Mouse (Mus musculus): ENCODE results near the gene Adamts10.

The Adamts10 gene

DNA sequence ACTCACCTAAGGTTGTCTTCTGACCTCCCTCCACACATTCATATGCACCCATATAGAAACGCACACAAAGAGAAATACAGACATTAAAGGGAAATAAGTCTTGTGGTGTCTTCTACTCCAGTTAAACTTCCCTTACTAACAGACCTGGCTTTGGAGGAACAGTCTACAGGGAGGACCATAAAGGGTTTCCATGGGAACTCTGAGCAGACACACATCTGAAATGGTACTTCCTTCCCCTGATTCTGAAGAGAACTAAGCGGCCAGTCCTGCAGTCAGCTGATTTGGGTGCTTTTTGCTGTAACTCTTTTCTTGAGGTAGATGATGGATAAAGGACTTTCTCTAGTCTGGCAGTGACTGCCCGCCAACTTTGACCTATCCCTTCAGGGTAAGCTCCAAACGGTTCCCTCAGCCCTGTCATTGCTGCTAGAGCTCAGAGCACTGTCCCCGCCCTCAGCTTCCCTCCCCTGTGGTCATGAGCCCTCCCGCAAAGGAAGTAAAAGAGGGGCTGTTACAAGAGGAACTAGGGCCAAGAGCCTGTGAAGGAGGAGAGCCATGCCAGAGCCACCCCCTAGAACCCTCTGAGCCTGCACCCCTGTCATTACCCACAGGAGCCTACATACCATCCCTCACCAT lies 31.3 kb downstream of the Adamts10 start, which contains the start of gene Myo1f:
Gene Myo1f, plus strand, starts transcription at position 485 of the 633 bp plus-strand sequence.
- DNase-seq = no peak

DNA sequence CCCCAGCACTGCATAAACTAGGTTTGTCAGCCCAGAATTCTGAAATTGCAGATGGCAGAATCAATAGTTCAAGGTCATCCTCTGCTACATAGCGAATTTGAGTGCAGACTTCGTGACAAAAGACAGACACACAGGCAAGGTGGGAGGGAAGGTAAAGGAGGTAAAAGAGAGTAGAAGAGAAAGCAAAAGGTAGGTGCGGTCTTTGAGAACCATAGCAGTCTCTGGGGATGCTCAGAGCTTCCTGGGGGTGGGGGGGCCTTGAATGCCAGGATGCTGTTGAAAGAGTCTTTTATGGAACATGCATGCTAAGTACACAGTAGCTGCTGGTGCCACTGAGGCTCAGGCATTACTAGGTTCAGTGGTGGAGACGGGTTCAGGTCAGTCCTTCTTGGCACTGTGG lies 33.9 kb downstream of the Adamts10 start:
- DNase-seq = no peak

DNA sequence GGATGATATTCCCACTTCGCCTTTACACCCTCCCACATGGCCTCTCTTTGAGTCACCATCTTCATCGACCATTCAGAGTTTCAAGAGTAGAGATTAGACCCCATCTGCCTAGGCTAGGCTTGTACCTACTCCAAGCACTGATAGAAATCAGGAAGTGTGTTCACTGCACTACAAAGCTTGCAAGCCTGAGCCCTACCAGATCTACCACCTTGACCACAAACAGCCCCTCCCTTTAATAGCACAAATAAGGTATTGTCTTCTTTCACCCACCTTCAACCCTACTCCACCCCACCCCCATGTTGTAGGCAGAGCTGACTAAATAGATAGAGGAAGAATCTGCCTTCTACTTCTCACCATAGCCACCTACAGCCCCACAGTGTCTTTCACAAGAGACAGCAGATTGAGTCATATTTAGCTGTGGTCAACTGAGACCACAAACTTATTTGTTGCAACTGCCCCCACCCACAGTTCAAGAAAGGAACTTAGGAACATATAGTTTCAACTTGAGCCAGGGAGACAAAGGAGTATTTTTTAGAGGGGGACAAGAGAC lies 39.6 kb downstream of the Adamts10 start:
- no peak for DNase-seq

DNA sequence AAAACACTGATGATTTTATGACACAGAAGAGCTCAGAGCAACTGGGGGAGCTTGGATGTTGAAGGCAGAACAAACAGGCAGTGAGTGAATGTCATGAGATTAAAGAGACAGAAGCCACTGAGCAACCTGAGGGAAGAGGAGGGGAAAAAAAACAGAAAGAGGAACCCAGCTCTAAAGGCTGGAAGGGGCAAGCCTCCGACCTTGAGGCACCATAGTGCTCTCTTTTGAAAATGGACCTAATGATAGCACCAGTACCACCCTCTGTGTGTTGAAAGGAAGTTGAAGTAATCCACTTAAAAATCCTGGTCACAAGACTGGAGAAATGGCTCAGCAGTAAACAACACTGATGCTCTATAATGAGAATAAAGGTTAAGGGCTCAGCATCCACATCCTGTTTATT lies 40.6 kb downstream of the Adamts10 start:
- no peak for DNase-seq

DNA sequence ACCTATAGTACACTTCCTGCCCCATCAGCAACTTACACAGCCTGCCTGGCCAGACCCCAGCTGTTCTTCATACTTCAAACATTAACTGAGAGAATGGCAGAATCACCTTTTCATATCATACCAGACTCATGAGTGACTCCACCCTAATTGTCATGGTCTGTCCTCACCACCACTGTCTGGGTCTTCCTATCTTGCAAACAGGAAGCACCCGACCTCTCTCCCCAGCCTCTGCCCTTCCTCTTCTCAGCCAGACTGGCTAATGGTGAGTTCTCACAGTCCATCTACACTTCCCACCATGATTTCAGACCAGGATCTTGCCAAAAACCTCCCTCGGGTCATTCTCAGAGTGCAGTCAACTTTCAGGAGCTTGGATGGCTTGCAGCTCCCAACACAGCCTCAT lies 42.2 kb downstream of the Adamts10 start:
- DNase-seq = no peak

DNA sequence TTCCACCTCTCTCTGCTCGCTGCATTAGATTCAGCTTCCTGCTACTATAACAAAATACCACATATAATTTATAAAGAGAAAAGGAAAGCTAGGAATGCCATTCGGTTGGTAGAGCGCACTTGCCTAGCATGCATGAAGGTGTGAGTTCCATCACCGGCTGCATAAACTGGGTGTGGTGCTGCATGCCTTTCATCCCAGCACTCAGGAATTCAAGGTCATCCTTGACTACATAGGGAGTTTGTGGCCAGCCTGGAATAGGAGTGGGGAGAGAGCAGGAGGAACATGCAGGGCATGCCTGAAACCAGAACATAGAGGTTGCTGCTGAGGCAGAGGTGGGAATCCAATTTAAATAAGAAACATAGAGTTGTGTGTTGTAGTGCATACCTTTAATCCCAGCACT lies 60.1 kb downstream of the Adamts10 start:
- DNase-seq = no peak

DNA sequence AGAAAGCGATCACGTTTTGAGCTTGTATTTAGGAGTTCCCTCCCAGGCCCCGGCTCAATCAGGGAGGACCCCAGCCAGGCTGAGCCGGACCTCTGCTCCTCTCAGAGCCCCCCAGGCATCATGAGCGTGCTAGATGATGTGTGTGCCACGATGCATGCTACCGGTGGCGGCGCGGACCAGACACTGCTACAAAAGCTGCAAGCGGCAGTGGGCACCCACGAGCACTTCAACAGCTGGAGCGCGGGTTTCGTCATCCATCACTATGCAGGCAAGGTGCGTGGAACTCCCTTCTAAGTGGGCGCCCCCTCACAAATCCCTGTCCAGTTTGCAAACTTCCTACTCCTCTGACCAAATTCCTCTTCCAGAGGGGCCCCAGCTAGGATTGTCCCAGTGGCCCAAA lies 62.0 kb downstream of the Adamts10 start:
- DNase-seq = no peak

DNA sequence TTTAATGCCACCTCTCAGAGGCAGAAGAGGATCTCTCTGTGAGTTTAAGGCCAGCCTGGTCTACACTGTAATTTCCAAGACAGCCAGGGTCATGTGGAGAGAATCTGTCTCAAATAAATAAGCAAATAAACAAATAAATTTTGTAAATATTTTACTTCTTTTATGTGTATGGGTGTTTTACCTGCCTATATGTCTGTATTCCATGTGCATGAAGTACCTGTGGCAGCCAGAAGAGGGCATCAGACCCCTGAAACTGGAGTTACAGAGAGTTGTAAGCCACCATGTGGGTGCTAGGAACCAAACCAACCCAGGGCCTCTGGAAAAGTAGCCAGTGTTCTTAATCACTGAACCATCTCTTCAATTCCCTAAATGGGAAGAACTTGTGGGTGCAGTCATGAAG lies 73.3 kb downstream of the Adamts10 start:
- peak in 1 of 2 experiments; percentile 11 for DNase-seq

DNA sequence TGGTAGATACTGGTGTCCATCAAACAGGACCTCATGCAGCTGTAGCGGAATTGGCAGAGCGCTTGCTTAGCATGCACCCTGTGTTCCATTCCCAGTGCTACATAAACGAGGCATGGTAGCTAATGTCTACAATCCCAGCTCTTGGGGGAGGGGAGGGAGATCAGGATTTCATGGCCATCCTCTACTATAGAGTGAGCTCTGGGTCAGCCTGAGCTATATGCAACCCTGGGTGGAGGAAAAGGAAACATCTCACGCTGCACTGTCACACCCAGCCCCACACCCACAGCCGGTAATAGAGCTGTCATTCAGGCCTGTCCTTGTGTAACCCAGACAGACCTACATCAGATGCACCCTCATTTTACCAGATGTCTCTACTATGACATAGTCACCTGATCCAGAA lies 74.5 kb downstream of the Adamts10 start:
- no peak for DNase-seq

DNA sequence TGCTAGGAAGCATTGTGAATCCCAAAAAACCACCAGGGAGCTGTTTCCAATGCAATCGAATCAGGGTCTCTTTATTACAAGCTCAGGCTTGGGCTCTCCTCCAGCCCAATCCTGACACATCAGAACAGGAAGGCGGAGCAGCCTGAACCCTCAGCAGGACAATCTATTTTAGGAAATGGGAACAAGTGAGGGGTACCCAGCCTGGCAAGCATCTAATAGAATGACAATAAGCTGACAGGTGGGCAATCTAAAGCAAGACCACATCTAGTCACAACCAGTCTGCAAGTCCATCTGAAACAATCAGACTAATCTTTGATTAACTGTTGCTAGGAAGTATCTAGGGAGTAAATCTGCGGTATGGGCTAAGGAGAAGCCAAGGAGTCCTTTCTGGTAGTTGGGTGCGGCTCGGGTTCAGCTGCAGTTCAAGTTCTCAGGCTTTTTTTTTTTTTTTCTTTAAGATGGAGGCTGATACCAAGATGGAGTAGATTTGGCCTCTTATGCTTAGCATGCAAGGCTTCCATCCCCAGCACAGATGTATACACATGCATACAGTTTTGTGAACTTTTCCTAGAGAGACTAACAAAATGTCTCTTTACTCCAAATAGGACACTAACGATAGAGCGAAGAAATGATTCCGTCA lies 76.0 kb downstream of the Adamts10 start:
- DNase-seq = peak in 1 of 2 experiments; percentile 3

DNA sequence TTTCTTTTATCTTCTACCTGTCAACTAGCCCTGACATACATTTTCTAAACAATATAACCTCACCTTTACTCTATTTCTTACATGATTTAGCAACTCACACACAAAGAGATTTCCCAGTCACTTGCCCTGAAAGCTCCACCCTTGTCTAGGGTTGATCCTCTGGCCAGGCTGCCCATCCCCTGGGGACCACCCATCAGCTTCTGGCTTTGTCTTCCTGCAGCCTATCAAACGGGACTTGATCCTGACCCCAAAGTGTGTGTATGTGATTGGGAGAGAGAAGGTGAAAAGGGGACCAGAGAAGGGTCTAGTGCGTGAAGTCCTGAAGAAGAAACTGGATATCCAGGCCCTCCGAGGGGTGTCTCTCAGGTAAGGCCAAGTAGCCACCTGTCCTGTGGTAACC lies 76.8 kb downstream of the Adamts10 start:
- no peak for DNase-seq

DNA sequence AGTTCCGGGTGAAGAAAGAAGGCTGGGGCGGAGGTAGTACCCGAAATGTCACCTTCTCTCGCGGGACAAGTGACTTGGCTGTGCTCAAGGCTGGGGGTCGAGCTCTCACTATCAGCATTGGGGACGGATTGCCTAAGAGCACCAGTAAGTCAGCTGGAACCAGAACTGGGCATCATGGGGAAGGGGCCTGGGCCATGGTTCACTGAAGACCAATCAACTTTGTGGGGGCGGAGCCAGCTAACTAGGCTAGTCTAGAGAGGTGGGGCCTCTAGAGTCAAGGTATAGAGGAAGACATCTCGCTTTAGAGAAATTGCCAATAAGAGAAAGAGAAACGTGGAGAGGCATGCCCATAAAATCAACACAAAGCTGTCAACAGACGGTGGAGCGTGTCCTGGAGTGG lies 77.9 kb downstream of the Adamts10 start:
- DNase-seq = no peak

All from cerebellum, postnatal 14 days (tissue).